Mouse (Mus musculus) bone marrow macrophage, adult 2 months (primary cell): ENCODE data around the gene Tle1. TPM values are rescaled to one million over a fixed set of nuclear protein-coding genes. Genes with fewer than 3 reads are reported as not detected.
A peak's percentile ranks its signal among the peaks of the same experiment; 100 is the strongest.

Experiments
- H3K27ac ChIP-seq: 2 replicates; pipeline ENCODE4 v1.5.1; 2012; ENCODE audit warnings: low read depth, low read length; ENCODE audit not compliant: insufficient read depth
- H3K4me1 ChIP-seq: 2 replicates; pipeline ENCODE4 v1.6.1; 2012; ENCODE audit warnings: low read length; ENCODE audit not compliant: control insufficient read depth, insufficient read depth
- H3K4me3 ChIP-seq: 2 replicates; pipeline ENCODE4 v1.5.1; 2012; ENCODE audit warnings: mild to moderate bottlenecking, low read length, moderate library complexity; ENCODE audit not compliant: insufficient read depth
- CTCF ChIP-seq: IDR thresholded peaks from 2 replicates; pipeline ENCODE4 v1.5.1; 2012; ENCODE audit warnings: low read depth, mild to moderate bottlenecking, low read length, moderate library complexity
- POLR2A ChIP-seq: IDR thresholded peaks from 2 replicates; pipeline ENCODE4 v1.6.1; 2012; ENCODE audit warnings: mild to moderate bottlenecking, low read depth, low read length, borderline replicate concordance
- polyA plus RNA-seq: library from polyadenylated mRNA; stranded (reverse); fragments of >200 nt; gene quantifications from 2 replicates; pipeline ENCODE4 v1.2.4, GENCODE M21; 2012; ENCODE audit not compliant: missing spikeins, insufficient read depth, insufficient read length

Tle1 gene
- 22.8 and 28.1 TPM in 2 replicates for polyA plus RNA-seq

- Histone ChIP-seq H3K4me1 (peaks cover 11% of the 10 kb centered on the region), H3K27ac (peak within 1 kb of the TSS; percentile 79), H3K4me3 (peak within 1 kb of the TSS; percentile 96)
- TF ChIP-seq CTCF (no peak), POLR2A (no peak)
Measured at GRCm38 (mm10) chr4:72200559-72201409, at the start of gene Tle1. Gene Tle1 (minus strand): TSS chr4:72200919.

GRCm38 (mm10) chr4:72233584-72234219, 33.0 kb upstream of the Tle1 start:
- Histone ChIP-seq H3K27ac (no peak overlapping the region), H3K4me3 (no peak overlapping the region), H3K4me1 (peaks cover 6% of the 10 kb centered on the region)
- no peak for TF ChIP-seq POLR2A
- TF ChIP-seq CTCF = no peak

- TF ChIP-seq CTCF = no peak
- TF ChIP-seq POLR2A = no peak
- Histone ChIP-seq H3K4me3 (no peak overlapping the region), H3K4me1 (peaks cover 6% of the 10 kb centered on the region), H3K27ac (no peak overlapping the region)
Measured at GRCm38 (mm10) chr4:72232206-72232605, 31.5 kb upstream of the Tle1 start.

- TF ChIP-seq CTCF (no peak), POLR2A (no peak)
- no peak overlapping the region for H3K27ac ChIP-seq
- H3K4me3 ChIP-seq = no peak overlapping the region
- H3K4me1 ChIP-seq = peaks cover 6% of the 10 kb centered on the region
Measured at GRCm38 (mm10) chr4:72230832-72231231, 30.1 kb upstream of the Tle1 start.

DNA sequence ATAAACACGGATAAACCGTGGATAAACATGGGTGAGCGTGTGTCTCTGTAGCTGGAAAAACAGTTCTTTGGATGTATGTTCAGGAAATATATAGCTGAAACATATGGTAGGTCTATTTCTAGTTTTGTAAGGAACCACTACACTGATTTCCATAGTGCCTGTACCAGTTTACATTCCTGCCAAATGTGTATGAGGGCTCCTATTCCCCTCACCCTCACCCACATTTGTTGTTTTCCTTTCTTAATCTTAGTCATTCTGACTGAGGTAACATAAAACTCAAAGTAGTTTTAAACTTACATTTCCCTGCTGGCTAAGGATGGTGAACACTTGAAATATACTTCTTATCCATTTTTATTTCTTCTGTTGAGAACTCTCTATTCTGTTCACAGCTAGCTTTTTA, 20.9 kb upstream of the Tle1 start:
- TF ChIP-seq POLR2A (no peak), CTCF (no peak)
- Histone ChIP-seq H3K4me3 (no peak overlapping the region), H3K27ac (no peak overlapping the region), H3K4me1 (no peaks in the 10 kb centered on the region)

- no peak overlapping the region for H3K4me3 ChIP-seq
- peaks cover 2% of the 10 kb centered on the region for H3K4me1 ChIP-seq
- no peak overlapping the region for H3K27ac ChIP-seq
- TF ChIP-seq CTCF = no peak
Measured at GRCm38 (mm10) chr4:72204420-72205045, 3.8 kb upstream of the Tle1 start.

DNA sequence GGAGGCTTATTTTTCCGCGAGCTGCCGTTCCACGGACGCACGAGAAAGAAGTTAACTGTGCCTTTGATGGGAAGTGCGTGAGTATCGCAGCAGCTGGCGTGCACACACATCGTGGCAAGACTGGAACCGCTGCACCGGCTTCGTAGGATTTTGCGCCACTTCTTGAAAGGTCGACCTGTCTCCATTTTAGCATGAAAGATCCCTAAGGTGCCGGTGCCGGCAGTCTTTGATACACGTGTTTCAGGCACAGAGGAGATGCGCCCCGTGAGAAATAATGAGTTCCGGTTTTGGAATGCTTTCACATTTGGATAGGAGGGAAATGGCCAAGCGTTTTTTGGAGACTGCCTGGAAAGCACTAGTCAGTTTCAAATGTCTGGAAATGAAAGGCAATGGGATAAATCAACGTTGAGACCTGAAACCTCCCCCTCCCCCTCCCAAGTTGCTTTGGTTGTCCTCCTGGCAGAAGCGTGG, 837 bp upstream of the Tle1 start:
- Histone ChIP-seq H3K4me1 (peaks cover 9% of the 10 kb centered on the region), H3K27ac (peak overlapping the region; percentile 60), H3K4me3 (peak overlapping the region; percentile 96)
- TF ChIP-seq POLR2A (no peak), CTCF (no peak)

DNA sequence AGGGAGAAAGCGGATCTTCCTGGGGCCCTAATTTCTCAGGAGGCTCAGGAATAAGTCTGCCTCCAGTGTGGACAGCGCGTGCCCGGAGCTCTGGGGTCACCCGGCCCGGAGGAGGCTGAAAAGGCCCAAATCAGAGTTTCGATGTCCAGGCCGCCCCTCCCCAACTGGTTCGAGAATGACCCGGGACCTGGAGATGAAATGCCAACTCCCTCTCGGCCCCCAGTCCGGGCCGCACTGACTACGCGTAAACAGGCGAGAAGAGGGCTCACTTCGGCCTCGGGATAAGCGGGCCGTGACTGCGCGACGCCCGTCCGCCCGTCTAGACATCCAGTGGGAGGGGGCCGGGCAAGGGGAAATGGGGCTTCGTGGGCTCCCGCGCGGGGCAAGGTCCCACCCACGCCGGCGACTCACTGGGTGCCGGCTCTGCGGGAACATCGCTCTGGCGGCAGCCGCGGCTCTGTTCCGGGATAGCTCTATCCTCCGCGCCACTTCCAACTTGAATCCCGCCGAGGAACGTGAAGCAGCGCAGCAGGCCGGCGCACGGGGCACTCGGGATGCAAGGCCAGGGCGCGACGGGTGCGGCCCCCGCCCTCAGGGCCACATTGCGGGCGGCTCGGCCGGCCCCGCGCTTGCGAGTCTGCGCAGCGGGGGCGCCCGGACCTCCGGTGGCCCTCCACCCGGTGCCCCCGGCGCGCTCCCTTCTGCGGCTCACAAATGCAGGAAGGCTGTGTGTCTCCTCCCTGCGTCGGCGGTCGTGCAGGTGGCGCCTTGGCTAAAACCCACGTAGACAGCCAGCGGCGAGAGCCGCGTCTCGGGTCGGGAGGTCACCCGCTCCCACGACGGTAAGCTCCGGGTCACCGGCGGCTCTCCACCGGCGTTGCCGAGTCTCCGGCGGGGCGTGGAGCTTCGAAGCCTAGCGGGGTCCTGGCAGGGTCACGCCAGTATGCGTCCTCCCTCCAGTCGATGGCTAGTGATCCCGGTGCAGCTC, 854 bp downstream of the Tle1 start:
- TF ChIP-seq POLR2A (no peak), CTCF (no peak)
- H3K27ac ChIP-seq = peak overlapping the region; percentile 79
- peaks cover 16% of the 10 kb centered on the region for H3K4me1 ChIP-seq
- H3K4me3 ChIP-seq = peak overlapping the region; percentile 81

DNA sequence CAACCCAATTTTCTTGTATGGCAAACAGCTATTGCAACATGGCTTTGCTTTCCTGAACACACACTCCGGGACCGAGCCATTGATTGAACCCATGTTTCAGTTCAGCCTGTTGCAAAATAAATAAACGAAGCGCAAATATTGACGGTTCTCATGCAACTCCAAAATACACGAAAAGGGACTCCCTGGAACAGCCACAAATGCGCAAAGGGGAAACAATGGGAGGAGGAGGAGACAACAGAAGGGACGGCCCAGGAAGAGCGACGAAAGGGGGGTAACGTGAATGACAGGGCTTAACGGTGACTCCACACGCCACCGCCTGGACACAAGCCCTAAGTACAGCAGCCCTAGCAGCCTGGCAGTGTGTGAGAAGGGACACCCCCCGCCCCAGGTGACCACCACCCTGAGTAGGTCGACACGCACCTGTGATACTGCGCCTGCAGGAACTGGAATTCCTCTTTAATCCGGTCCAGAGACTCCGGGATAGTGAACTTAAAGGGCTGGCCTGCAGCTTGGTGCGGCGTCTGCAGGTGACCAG, 1.8 kb downstream of the Tle1 start:
- TF ChIP-seq POLR2A (no peak), CTCF (peak; percentile 39)
- H3K4me3 ChIP-seq = peak overlapping the region; percentile 81
- no peak overlapping the region for H3K27ac ChIP-seq
- peaks cover 22% of the 10 kb centered on the region for H3K4me1 ChIP-seq
